Comparison of ENCODE assay signal across 19 mouse cellular contexts in the genomic region with DNA sequence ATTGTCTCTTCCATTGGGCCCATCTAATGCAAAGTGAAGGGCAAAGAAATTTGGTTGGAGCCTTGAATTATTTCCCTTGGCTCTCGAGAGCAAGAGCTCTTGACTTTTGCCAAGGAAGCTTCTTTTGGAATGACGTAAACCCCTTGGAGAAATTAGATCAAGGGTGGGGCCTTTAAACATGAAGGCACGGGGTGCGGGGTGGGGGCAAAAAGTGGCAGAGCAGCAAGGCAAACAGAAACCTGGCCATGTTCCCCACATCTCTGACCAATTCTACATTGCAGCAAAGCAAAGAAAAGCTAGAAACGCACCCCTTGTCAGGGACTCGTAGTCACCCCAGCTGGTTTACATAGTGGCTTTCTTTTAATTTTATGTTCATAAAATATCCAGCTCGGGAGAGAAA.
DNase-seq lines count a peak whose midpoint lies in the region; ATAC-seq and TF ChIP-seq lines count a peak whose summit lies in the region.
"Had no signal": no experiment of that assay in that cellular context is flagged by ENCODE, and none has a peak within 500 bp of the region (broad histone marks: within the 10 kb centered on the region; RNA-seq: fewer than 3 reads in every experiment).

No protein-coding gene starts in this region.

- 0 out of 2 replicates have a peak, but pooled peaks cover 5% of the 10 kb centered on the region for H3K4me1 ChIP-seq in hindbrain, embryonic 14.5 days (replicated peaks; ENCODE audit: control insufficient read depth, insufficient read depth, low read length)
- no peaks in the 10 kb centered on the region for H3K4me1 ChIP-seq in hindbrain, embryonic 12.5 days
- no peaks in the 10 kb centered on the region for H3K4me1 ChIP-seq in lung, adult 2 months (ENCODE audit: control insufficient read depth, insufficient read depth, low read length)
- 0 out of 2 replicates have a peak, but pooled peaks cover 2% of the 10 kb centered on the region for H3K4me1 ChIP-seq in midbrain, embryonic 15.5 days
- H3K4me1 ChIP-seq: heart, embryonic 15.5 days; hindbrain, embryonic 15.5 days; liver, embryonic 15.5 days; megakaryocyte, embryonic 14.5 days had no signal

- H3K9ac ChIP-seq in hindbrain, embryonic 14.5 days, result no peak overlapping the region
- H3K9ac ChIP-seq in hindbrain, embryonic 12.5 days, result no peak overlapping the region
- no peak overlapping the region for H3K9ac ChIP-seq in midbrain, embryonic 15.5 days
- H3K9ac ChIP-seq: forebrain, embryonic 15.5 days; heart, embryonic 15.5 days; hindbrain, embryonic 15.5 days; liver, embryonic 15.5 days had no signal

- no peak overlapping the region for H3K4me3 ChIP-seq in hindbrain, embryonic 14.5 days (replicated peaks; ENCODE audit: low read length)
- no peak overlapping the region for H3K4me3 ChIP-seq in hindbrain, embryonic 12.5 days
- H3K4me3 ChIP-seq in lung, adult 2 months (replicated peaks; ENCODE audit: extremely low read depth, low read depth, low read length), result no peak overlapping the region
- H3K4me3 ChIP-seq in midbrain, embryonic 15.5 days, result no peak overlapping the region
- H3K4me3 ChIP-seq: erythroblast, embryonic 14.5 days; forebrain, embryonic 15.5 days; heart, embryonic 15.5 days; hindbrain, embryonic 15.5 days; liver, embryonic 15.5 days; megakaryocyte, embryonic 14.5 days had no signal

- H3K4me2 ChIP-seq in hindbrain, embryonic 14.5 days (replicated peaks), result no peak overlapping the region
- no peak overlapping the region for H3K4me2 ChIP-seq in hindbrain, embryonic 12.5 days (replicated peaks)
- H3K4me2 ChIP-seq in midbrain, embryonic 15.5 days, result no peak overlapping the region
- H3K4me2 ChIP-seq: forebrain, embryonic 15.5 days; heart, embryonic 15.5 days; hindbrain, embryonic 15.5 days; liver, embryonic 15.5 days had no signal

- no peak for DNase-seq in hindbrain, embryonic 14.5 days (ENCODE audit: low spot score)
- peak; percentile 3 to 8 for DNase-seq in gastrocnemius, adult 8-10 months (ENCODE audit: low spot score in 2 of 2)
- DNase-seq in lung, adult 2 months, result peak; percentile 2
- peak; percentile 26 for DNase-seq in lung, postnatal 36 days
- no peak for DNase-seq in right cerebral cortex, postnatal 36 days (ENCODE audit: low spot score in 2 of 2)
- DNase-seq: cerebellum, adult 8-10 months; kidney, adult 18-20 months; kidney, postnatal 25 days; right cerebral cortex, postnatal 4 days; thymus, postnatal 4 days had no signal

- no peaks in the 10 kb centered on the region for H3K27me3 ChIP-seq in hindbrain, embryonic 14.5 days (ENCODE audit: control insufficient read depth, insufficient read depth, low read length)
- H3K27me3 ChIP-seq in hindbrain, embryonic 12.5 days, result no peaks in the 10 kb centered on the region
- no peaks in the 10 kb centered on the region for H3K27me3 ChIP-seq in midbrain, embryonic 15.5 days (replicated peaks)
- H3K27me3 ChIP-seq: forebrain, embryonic 15.5 days; heart, embryonic 15.5 days; hindbrain, embryonic 15.5 days; liver, embryonic 15.5 days; megakaryocyte, embryonic 14.5 days; Patski had no signal

- no peak for TF ChIP-seq CTCF in lung, adult 2 months (IDR thresholded peaks at IDR 0.05; ENCODE audit: insufficient read depth, low read length)

- H3K36me3 ChIP-seq in hindbrain, embryonic 14.5 days (replicated peaks; ENCODE audit: control insufficient read depth, insufficient read depth), result no peaks in the 10 kb centered on the region
- H3K36me3 ChIP-seq in hindbrain, embryonic 12.5 days, result no peaks in the 10 kb centered on the region
- H3K36me3 ChIP-seq in midbrain, embryonic 15.5 days (replicated peaks), result no peaks in the 10 kb centered on the region
- H3K36me3 ChIP-seq: forebrain, embryonic 15.5 days; heart, embryonic 15.5 days; hindbrain, embryonic 15.5 days; liver, embryonic 15.5 days had no signal

- H3K9me3 ChIP-seq in hindbrain, embryonic 14.5 days (ENCODE audit: control insufficient read depth, low read length), result no peaks in the 10 kb centered on the region
- H3K9me3 ChIP-seq in hindbrain, embryonic 12.5 days (replicated peaks), result no peaks in the 10 kb centered on the region
- H3K9me3 ChIP-seq in midbrain, embryonic 15.5 days, result no peaks in the 10 kb centered on the region
- H3K9me3 ChIP-seq: forebrain, embryonic 15.5 days; heart, embryonic 15.5 days; hindbrain, embryonic 15.5 days; liver, embryonic 15.5 days had no signal

- 74% methylated on average over 7 of the region's 7 CpGs for WGBS in hindbrain, embryonic 14.5 days
- 85% methylated on average over 7 of the region's 7 CpGs for WGBS in hindbrain, embryonic 12.5 days
- 51% methylated on average over 7 of the region's 7 CpGs for WGBS in lung, adult 2 months
- 78% methylated on average over 7 of the region's 7 CpGs for WGBS in midbrain, embryonic 15.5 days

- TF ChIP-seq POLR2A in lung, adult 2 months (IDR thresholded peaks at IDR 0.05; ENCODE audit: borderline replicate concordance, extremely low read depth, low read depth, low read length), result no peak

- no peak for ATAC-seq in hindbrain, embryonic 14.5 days (ENCODE audit: low FRiP score)
- no peak for ATAC-seq in hindbrain, embryonic 12.5 days (ENCODE audit: low FRiP score)
- ATAC-seq in midbrain, embryonic 15.5 days (replicated peaks), result no peak
- ATAC-seq: Patski had no signal

- H3K27ac ChIP-seq in hindbrain, embryonic 14.5 days, result peak overlapping the region; percentile 38; the same call in 1 of the 2 replicates
- no peak overlapping the region for H3K27ac ChIP-seq in hindbrain, embryonic 12.5 days
- H3K27ac ChIP-seq in midbrain, embryonic 15.5 days, result no peak overlapping the region
- H3K27ac ChIP-seq: forebrain, embryonic 15.5 days; heart, embryonic 15.5 days; hindbrain, embryonic 15.5 days; liver, embryonic 15.5 days had no signal

Comparison
In these comparisons a context has a peak if more than half of its experiments do, and no peak if none do; other contexts are left out.
1. DNase-seq: peak in gastrocnemius, adult 8-10 months (2 of 2), lung, adult 2 months (single experiment) and lung, postnatal 36 days (single experiment); none in hindbrain, embryonic 14.5 days (single experiment) and right cerebral cortex, postnatal 36 days (0 of 2).